Mouse (Mus musculus) G1E (cell line): ENCODE data around the gene Camk2n1. TPM values are rescaled to one million over a fixed set of nuclear protein-coding genes. Genes with fewer than 3 reads are reported as not detected.
A peak's percentile ranks its signal among the peaks of the same experiment; 100 is the strongest.

Experiments used
- ATAC-seq: 2 replicates; pipeline ENCODE4 v1.8.0; 2016; ENCODE audit warnings: mild to moderate bottlenecking; ENCODE audit not compliant: insufficient number of reproducible peaks, poor library complexity, low FRiP score, severe bottlenecking; ENCODE audit errors: extremely low read depth
- DNase-seq: peaks from one replicate; pipeline ENCODE4 v3.0.0; 2012; ENCODE audit warnings: low spot score
- H3K27me3 ChIP-seq: 2 replicates; pipeline ENCODE4 v1.6.1; 2012; ENCODE audit warnings: mild to moderate bottlenecking, low read length, inconsistent platforms; ENCODE audit not compliant: insufficient read depth
- H3K36me3 ChIP-seq: replicated peaks from 2 replicates; pipeline ENCODE3; 2012; ENCODE audit warnings: mild to moderate bottlenecking, inconsistent platforms
- H3K4me1 ChIP-seq: 2 replicates; pipeline ENCODE4 v1.6.1; 2012; ENCODE audit warnings: low read depth, low read length, inconsistent platforms, mixed read lengths; ENCODE audit not compliant: insufficient read depth
- H3K4me3 ChIP-seq: 2 replicates; pipeline ENCODE4 v1.5.1; 2012; ENCODE audit warnings: low read depth, mild to moderate bottlenecking, inconsistent platforms, low read length, moderate library complexity, mixed read lengths
- H3K9me3 ChIP-seq: replicated peaks from 2 replicates; pipeline ENCODE4 v1.6.1; 2012; ENCODE audit warnings: inconsistent platforms
- CTCF ChIP-seq: IDR thresholded peaks from 2 replicates; pipeline ENCODE4 v1.5.1; 2012; ENCODE audit warnings: low read depth, low read length, inconsistent platforms, mixed read lengths
- GATA1 ChIP-seq: IDR thresholded peaks from 2 replicates; pipeline ENCODE4 v1.6.1; 2012; ENCODE audit warnings: borderline replicate concordance, low read length, inconsistent platforms, mixed read lengths
- GATA2 ChIP-seq: IDR thresholded peaks from 2 replicates; pipeline ENCODE4 v1.6.1; 2012; ENCODE audit warnings: low read depth, low read length, inconsistent platforms, borderline replicate concordance
- POLR2AphosphoS5 ChIP-seq: IDR thresholded peaks from 2 replicates; pipeline ENCODE4 v1.6.1; 2012; ENCODE audit warnings: low read depth, low read length, inconsistent platforms; ENCODE audit not compliant: insufficient replicate concordance
- TAL1 ChIP-seq: conservative IDR thresholded peaks from 2 replicates; pipeline ENCODE4 v1.6.1; 2012; ENCODE audit warnings: low read depth, low read length, inconsistent platforms, mixed read lengths
- polyA plus RNA-seq: library from polyadenylated mRNA; stranded (reverse); fragments of >175 nt; gene quantifications from 2 replicates; pipeline ENCODE4 v1.2.3, GENCODE M21; 2012
- total RNA-seq, 2 experiments: library from RNA; stranded (forward) in 1 of 2; stranded (reverse) in 1 of 2; fragments of 200-1000 nt in 1 of 2; fragments of >200 nt in 1 of 2; fragmentation: Nextera tagmentation in 1 of 2; gene quantifications; 2 replicates each; pipeline ENCODE4 v1.2.3; 2014 to 2017

Camk2n1 gene
- total and polyA plus RNA-seq, 3 experiments = 1.6 to 3.7 (median 3.0) TPM

DNA sequence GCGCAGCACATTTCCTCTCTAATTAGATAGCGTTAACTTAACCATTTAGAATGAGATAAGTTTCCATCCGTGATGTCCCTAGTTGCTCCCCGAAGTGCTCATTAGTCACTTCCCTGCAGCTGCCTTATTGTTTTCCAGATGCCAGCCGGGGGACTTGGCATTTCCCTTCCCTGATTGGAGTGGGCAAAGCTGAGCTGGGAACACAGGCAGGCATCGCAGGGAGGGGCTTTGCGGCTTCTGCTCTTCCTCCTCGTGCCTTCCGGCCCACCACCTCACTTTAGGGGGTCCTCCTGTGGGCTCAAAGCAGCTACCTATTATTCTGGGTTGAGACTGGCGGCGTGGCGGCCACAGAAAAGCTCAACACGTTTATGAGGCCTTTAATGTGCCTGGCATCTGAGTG lies 7.1 kb upstream of the Camk2n1 start:
- TF ChIP-seq GATA2 = no peak
- no peak for TF ChIP-seq POLR2AphosphoS5
- no peak for TF ChIP-seq CTCF
- TF ChIP-seq GATA1 = no peak
- ATAC-seq = no peak
- peaks cover 6% of the 10 kb centered on the region; the same call in 1 of the 2 replicates for H3K4me1 ChIP-seq
- H3K36me3 ChIP-seq = peaks cover 15% of the 10 kb centered on the region
- peaks cover 9% of the 10 kb centered on the region for H3K27me3 ChIP-seq
- no peaks in the 10 kb centered on the region for H3K9me3 ChIP-seq
- no peak for DNase-seq
- H3K4me3 ChIP-seq = no peak overlapping the region

DNA sequence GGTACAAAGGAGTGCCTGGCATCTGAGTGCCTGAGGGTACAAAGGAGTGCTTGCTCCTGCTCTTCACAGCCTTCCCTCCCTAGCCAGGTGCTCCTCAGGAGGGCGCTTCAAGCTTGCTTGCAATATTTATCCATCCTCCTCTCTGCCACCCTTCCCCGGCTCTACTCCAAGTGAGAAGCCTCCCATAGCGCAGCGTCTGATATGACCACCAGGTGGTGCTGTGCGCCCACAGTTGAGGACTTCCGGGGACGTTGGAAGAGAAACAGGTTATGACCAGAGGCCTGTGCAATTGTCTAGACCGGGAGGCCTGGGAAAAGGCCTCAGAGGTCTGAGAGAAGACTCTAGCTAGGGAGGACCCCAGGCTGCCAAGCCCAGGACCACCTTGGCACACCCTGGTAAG lies 6.7 kb upstream of the Camk2n1 start:
- DNase-seq (peak; percentile 78), ATAC-seq (peak; percentile 77)
- H3K9me3 ChIP-seq = no peaks in the 10 kb centered on the region
- H3K4me3 ChIP-seq = no peak overlapping the region
- peaks cover 11% of the 10 kb centered on the region for H3K27me3 ChIP-seq
- H3K36me3 ChIP-seq = peaks cover 11% of the 10 kb centered on the region
- TF ChIP-seq CTCF = peak; percentile 78
- TF ChIP-seq GATA1 = no peak
- peaks cover 6% of the 10 kb centered on the region; the same call in 1 of the 2 replicates for H3K4me1 ChIP-seq

DNA sequence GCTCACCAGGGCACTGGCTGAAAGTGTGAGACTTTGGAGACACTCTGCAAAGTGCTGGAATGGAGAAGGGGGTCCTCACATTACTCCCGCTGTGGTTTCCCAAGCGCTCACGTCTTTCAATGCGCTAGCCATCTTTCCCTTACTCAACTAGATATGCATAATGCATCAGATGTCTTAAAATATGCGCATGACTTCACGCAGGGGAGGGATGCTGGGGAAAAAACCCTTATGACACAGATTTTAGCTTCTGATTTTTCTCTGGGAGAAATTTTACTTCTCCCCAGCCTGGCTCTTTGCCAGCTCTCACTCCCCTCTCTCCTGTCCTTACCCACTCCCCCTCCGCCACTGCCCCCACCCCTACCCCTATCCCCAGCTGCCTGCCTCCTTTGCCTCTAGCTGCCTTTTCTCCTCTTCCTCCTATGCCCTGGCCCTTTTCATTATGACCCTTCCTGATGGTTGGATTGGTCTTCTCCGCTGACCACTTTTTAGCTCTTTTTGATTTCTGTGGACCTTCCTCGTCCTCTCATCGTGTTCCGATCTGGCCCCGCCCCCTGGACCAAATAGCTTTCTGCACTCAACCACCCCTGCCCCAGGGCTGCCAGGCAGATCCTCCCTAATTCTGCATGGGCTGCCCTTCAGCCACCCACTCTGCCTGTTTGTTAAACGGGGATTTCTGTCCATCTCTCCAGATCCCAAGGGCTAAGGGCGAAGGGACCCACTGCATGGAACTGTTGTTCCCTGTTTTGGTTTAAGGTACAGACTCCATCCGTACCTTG lies 6.1 kb upstream of the Camk2n1 start:
- Histone ChIP-seq H3K36me3 (peaks cover 5% of the 10 kb centered on the region), H3K27me3 (peaks cover 15% of the 10 kb centered on the region), H3K4me3 (no peak overlapping the region), H3K4me1 (peaks cover 9% of the 10 kb centered on the region), H3K9me3 (no peaks in the 10 kb centered on the region)
- no peak for ATAC-seq
- no peak for TF ChIP-seq TAL1
- DNase-seq = no peak

DNA sequence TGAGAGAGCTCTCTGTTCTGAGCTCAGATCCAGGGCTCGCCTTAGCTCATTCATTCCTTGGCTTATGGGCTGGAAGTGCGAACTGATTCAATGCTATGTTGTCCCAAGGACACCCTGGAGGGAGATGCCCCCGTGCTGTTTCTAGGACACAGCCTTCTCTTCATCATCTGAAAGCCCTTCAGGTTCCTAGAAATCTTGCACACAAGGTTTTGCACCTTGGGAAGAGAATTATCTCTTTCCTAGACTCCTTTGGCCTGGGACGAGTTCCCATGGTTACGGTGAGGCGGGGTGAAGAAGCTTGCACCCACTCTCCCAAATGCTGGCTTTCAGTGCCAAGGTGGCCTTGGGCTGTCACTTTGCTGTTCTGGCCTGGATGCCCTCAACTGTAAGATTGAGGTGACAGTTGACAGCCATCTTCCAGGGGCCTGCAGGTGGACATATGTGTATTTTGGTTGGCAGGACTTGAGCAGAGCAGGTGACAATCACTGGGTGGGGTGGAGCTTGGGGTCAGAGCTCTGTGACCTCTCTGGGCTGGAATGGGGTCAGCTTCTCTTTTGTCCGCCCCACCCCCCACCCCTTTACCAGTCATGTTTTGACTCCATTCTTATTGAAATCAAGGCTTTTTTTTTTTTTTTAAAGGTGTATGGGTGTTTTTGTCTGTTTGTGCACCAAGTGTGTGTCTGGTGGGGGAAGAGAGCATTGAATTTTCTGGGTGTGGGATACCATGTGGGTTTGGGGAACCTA lies 5.1 kb upstream of the Camk2n1 start:
- Histone ChIP-seq H3K4me3 (no peak overlapping the region), H3K36me3 (no peaks in the 10 kb centered on the region), H3K27me3 (peaks cover 25% of the 10 kb centered on the region), H3K9me3 (no peaks in the 10 kb centered on the region), H3K4me1 (peaks cover 19% of the 10 kb centered on the region)
- ATAC-seq (no peak), DNase-seq (no peak)
- TF ChIP-seq GATA2 (no peak), CTCF (no peak), POLR2AphosphoS5 (no peak), GATA1 (no peak), TAL1 (no peak)

DNA sequence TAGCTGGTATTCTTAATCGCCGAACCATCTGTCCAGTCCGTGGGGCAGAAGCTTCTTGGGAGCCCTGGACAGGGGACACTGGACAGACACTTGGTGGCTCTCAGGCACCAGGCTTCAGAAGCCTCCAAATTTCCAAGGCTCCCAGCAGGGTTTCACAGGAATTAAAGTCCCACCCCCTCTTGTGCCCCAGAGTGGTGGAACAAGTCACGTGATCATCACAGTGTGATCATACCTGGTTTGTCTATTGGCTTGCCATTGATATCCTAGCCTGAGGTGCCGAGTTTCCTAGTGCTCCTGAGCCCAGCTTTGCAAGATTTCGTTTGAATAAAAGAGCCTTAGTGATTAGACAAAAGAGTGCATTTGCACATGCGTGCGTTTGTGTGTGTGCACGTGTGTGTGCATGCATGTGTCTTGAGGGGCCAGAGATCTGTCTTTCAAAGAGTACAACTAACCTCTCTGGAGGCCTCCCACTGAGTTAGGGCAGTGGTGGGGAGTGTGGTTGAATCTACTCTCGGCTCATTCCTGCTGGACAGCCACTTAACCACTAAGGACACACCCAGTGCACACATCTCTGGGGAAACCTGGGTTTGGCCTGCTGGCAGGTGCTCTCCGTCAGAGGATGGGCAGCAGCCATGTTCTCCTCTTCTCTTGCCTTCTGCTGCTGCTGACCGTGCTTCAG lies 4.3 kb upstream of the Camk2n1 start:
- DNase-seq (no peak), ATAC-seq (no peak)
- Histone ChIP-seq H3K9me3 (no peaks in the 10 kb centered on the region), H3K36me3 (no peaks in the 10 kb centered on the region), H3K4me3 (no peak overlapping the region), H3K27me3 (peaks cover 26% of the 10 kb centered on the region), H3K4me1 (peaks cover 26% of the 10 kb centered on the region)
- TF ChIP-seq TAL1 = no peak
- TF ChIP-seq CTCF = no peak

DNA sequence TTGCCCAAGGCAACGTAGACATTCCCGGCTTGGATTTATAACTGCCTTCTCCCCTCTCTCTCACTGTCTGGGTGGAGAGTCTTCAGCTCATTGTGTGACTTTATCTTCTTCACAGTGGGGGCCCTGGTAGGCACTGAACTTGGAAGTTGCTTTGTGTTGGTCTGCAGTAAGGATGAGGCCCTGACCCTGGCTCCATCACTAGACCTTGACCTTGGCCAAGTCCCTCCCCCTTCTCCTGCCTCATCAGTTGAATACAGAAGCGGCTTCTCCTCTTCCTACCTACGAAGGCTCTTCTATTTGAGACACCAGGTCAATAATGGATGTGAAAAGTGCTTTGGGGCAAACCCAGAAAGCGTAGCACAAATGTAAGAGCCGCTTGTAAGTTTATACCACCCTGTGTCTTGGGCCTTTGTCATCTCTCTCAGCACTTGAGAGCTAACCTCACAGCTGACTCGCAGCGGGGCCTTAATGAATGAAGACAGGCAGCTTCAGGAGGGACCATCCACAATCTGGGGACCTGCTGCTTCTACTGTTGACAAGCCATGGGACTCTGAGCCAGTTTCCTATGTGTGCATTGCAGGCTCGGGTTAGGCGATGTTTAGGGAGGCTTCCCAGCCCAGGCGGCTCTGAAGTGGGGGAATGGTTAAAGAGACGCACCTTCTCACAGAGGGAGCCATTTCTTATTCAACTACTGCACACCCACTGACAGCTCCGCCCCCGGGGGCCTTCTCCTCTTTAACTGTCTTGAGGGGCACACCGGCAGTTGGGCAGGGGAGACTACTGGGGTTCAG lies 1.6 kb upstream of the Camk2n1 start:
- Histone ChIP-seq H3K4me3 (no peak overlapping the region), H3K4me1 (peaks cover 39% of the 10 kb centered on the region), H3K36me3 (no peaks in the 10 kb centered on the region), H3K9me3 (peaks cover 10% of the 10 kb centered on the region), H3K27me3 (peaks cover 43% of the 10 kb centered on the region)
- ATAC-seq (no peak), DNase-seq (no peak)
- TF ChIP-seq GATA1 (no peak), GATA2 (no peak), POLR2AphosphoS5 (no peak), TAL1 (no peak), CTCF (no peak)
